8 mouse cellular contexts compared by ENCODE assay signal in the genomic region with DNA sequence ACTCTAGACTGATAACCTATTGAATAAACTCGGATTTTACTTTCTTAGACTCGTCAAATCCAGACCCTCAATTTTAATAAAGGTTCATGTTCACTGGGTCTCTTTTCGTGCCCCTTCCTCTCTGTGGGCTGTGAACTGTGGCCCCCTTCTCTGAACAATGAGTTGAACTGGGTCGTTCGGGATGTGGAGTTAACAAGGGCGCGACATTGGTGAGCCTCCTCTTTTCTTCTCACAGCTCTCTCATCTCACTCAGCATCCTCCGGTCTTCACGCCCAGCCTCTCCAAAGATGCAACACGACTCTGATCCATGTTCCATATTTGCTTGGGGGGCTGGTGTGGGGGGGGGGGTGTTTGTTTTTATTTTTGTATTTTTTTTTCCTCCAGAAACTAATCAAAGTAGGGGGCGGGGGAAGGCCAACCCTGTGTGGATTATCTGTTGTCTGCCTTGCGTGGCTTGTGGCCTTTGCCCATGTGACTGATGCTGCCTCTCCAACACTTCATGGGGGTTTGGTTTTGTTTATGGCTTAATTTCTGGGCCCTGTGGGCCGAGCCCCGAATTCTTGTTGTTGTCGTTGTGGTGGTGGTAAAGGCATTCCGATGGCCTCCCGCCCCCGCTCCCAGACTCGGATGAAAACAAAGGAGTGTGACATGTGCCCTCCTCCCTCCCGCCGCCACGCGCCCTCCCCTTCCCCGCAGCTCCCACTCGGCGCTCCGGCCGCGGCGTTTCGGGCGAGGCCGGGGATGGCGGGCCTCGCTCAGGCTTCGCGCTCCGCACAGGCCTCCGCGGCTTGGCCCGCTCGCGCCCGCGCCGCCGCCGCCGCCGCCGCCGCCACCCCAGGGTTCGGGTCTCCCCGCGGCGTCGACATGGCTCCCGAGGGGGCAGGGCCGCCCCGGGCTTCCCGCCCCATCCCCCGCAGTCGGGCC. TPM values are rescaled to one million over a fixed set of nuclear protein-coding genes. Genes with fewer than 3 reads are reported as not detected.
DNase-seq lines count a peak whose midpoint lies in the region; ATAC-seq lines count a peak whose summit lies in the region.

No protein-coding gene starts in this region.

- DNase-seq in 3134 (ENCODE audit: extremely low read depth, insufficient read length, low spot score) = peak; percentile 65
- peak; percentile 47 for DNase-seq in adrenal gland, adult 8-10 months
- peak; percentile 46 for DNase-seq in embryo, embryonic 11.5 days (ENCODE audit: low read depth, low spot score)
- DNase-seq in gastrocnemius, postnatal 25 days = peak; percentile 46
- peak; percentile 88 for DNase-seq in intestine, embryonic 14.5 days (ENCODE audit: low spot score)
- peak; percentile 54 to 59 for DNase-seq in left cerebral cortex, postnatal 25 days (ENCODE audit: low spot score in 2 of 2)
- DNase-seq in right cerebral cortex, postnatal 36 days (ENCODE audit: low spot score in 2 of 2) = peak; percentile 39 to 49

- H3K27ac ChIP-seq in intestine, embryonic 14.5 days (ENCODE audit: low read depth) = peak overlapping the region; percentile 96

- H3K36me3 ChIP-seq in intestine, embryonic 14.5 days (ENCODE audit: control insufficient read depth, insufficient read depth, low read length) = peaks cover 8% of the 10 kb centered on the region; the same call in 1 of the 2 replicates

- intact Hi-C loops in left cerebral cortex, postnatal 25 days (cut with DNase I) = loop anchor here (5.0 to 10.0 kb wide), 3 partner anchors 165 to 1325 kb away; no protein-coding TSS in a partner anchor

- ATAC-seq in intestine, embryonic 14.5 days (replicated peaks; ENCODE audit: low FRiP score, low TSS enrichment, low read depth) = peak; percentile 73
- peak; percentile 60 for ATAC-seq in megakaryocyte-erythroid progenitor cell, adult 5-6 weeks (replicated peaks; ENCODE audit: low FRiP score, low TSS enrichment, poor library complexity, severe bottlenecking)

- peak overlapping the region; percentile 98 for H3K9ac ChIP-seq in intestine, embryonic 14.5 days (ENCODE audit: low read length)

- H3K4me1 ChIP-seq in intestine, embryonic 14.5 days (replicated peaks; ENCODE audit: control insufficient read depth, insufficient read depth, low read length) = peaks cover 18% of the 10 kb centered on the region

- under 1% methylated on average over 53 of the region's 63 CpGs for WGBS in intestine, embryonic 14.5 days

- peak overlapping the region; percentile 69 for H3K4me2 ChIP-seq in intestine, embryonic 14.5 days (ENCODE audit: low read length)

- peak overlapping the region; percentile 62 for H3K4me3 ChIP-seq in intestine, embryonic 14.5 days (ENCODE audit: low read depth, low read length)

- no peaks in the 10 kb centered on the region for H3K27me3 ChIP-seq in intestine, embryonic 14.5 days (replicated peaks; ENCODE audit: control insufficient read depth, insufficient read depth, low read length)

- H3K9me3 ChIP-seq in intestine, embryonic 14.5 days (ENCODE audit: control insufficient read depth, low read length) = no peaks in the 10 kb centered on the region

RNA-seq across cellular contexts. Expression of a gene that starts 2.0 kb away (rescaled TPM):
- total RNA-seq in adrenal gland, adult 8-10 months (2022) = 10 to 100 TPM; 26.0 to 58.2 (median 38.9) TPM
- 10 to 100 TPM; 13.9 to 16.5 TPM for total RNA-seq in gastrocnemius, postnatal 25 days (2021)
- 73.0 and 86.5 TPM in 2 replicates for polyA plus RNA-seq in intestine, embryonic 14.5 days (2014; fragmentation: Nextera tagmentation; extraction: Ambion mirVana)
- 100 to 1,000 TPM; 108 to 111 TPM for total RNA-seq in left cerebral cortex, postnatal 25 days (2021)
- 74.6 and 95.3 TPM in 2 replicates for total RNA-seq in megakaryocyte-erythroid progenitor cell, adult 5-6 weeks (2014; fragmentation: Nextera tagmentation)
- total RNA-seq in megakaryocyte-erythroid progenitor cell, adult 5-6 weeks (2017) = 44.7 and 47.3 TPM in 2 replicates

Comparison
In these comparisons a context has a peak if more than half of its experiments do, and no peak if none do; other contexts are left out.
1. Peak in every context shown above with its lines: DNase-seq, ATAC-seq, H3K4me3 ChIP-seq and H3K27ac ChIP-seq.